Mouse (Mus musculus): Measurements from ENCODE around the gene Pfn3. TPM values are rescaled to one million over a fixed set of nuclear protein-coding genes. Genes with fewer than 3 reads are reported as not detected.

Gene Pfn3
- polyA plus RNA-seq, 1 experiment from 2014 or later = 1.5 TPM

- no peak overlapping the region for H3K4me2 ChIP-seq (replicated peaks)
- no peak overlapping the region for H3K4me3 ChIP-seq (replicated peaks; ENCODE audit: low read length)
- DNase-seq (ENCODE audit: low spot score) = no peak
- H3K27ac ChIP-seq = peak overlapping the region; percentile 64
- H3K36me3 ChIP-seq (replicated peaks; ENCODE audit: control insufficient read depth, insufficient read depth) = no peaks in the 10 kb centered on the region
- 51% methylated on average over 7 of the region's 7 CpGs for WGBS
- H3K27me3 ChIP-seq (ENCODE audit: control insufficient read depth, insufficient read depth, low read length) = no peaks in the 10 kb centered on the region; the same call in 1 of the 2 replicates
- H3K9ac ChIP-seq = no peak overlapping the region
- H3K9me3 ChIP-seq (ENCODE audit: control insufficient read depth, low read length) = no peaks in the 10 kb centered on the region
- no peak for ATAC-seq (ENCODE audit: low FRiP score)
- peaks cover 12% of the 10 kb centered on the region for H3K4me1 ChIP-seq (replicated peaks; ENCODE audit: control insufficient read depth, insufficient read depth, low read length)
These were observed 11.8 kb downstream of the Pfn3 start for GRCm38 (mm10) chr13:55403266-55403665.

GRCm38 (mm10) chr13:55400039-55400346 lies 15.0 kb downstream of the Pfn3 start:
- H3K9me3 ChIP-seq (ENCODE audit: control insufficient read depth, low read length) = no peaks in the 10 kb centered on the region
- ATAC-seq (ENCODE audit: low FRiP score) = no peak
- H3K9ac ChIP-seq = no peak overlapping the region
- no peak overlapping the region for H3K27ac ChIP-seq
- H3K36me3 ChIP-seq (replicated peaks; ENCODE audit: control insufficient read depth, insufficient read depth) = no peaks in the 10 kb centered on the region
- no peak overlapping the region for H3K4me2 ChIP-seq (replicated peaks)
- H3K4me3 ChIP-seq (replicated peaks; ENCODE audit: low read length) = no peak overlapping the region
- DNase-seq (ENCODE audit: low spot score) = no peak
- H3K27me3 ChIP-seq (ENCODE audit: control insufficient read depth, insufficient read depth, low read length) = no peaks in the 10 kb centered on the region; the same call in 1 of the 2 replicates
- 0 out of 2 replicates have a peak, but pooled peaks cover 5% of the 10 kb centered on the region for H3K4me1 ChIP-seq (replicated peaks; ENCODE audit: control insufficient read depth, insufficient read depth, low read length)
- 87% methylated on average over 1 of the region's 1 CpGs for WGBS

- WGBS = 64% methylated on average over 5 of the region's 5 CpGs
- no peak overlapping the region for H3K4me2 ChIP-seq (replicated peaks)
- no peak for ATAC-seq (ENCODE audit: low FRiP score)
These were observed 15.6 kb downstream of the Pfn3 start for GRCm38 (mm10) chr13:55399300-55400038.

GRCm38 (mm10) chr13:55398088-55398487 lies 16.9 kb downstream of the Pfn3 start, which contains the start of gene Slc34a1:
TSS of gene Slc34a1 (plus strand) at chr13:55398187.
- Histone ChIP-seq H3K36me3 (replicated peaks; ENCODE audit: control insufficient read depth, insufficient read depth) (no peaks in the 10 kb centered on the region), H3K4me3 (replicated peaks; ENCODE audit: low read length) (no peak within 1 kb of the TSS), H3K4me1 (replicated peaks; ENCODE audit: control insufficient read depth, insufficient read depth, low read length) (no peaks in the 10 kb centered on the region), H3K4me2 (replicated peaks) (no peak within 1 kb of the TSS), H3K9ac (no peak within 1 kb of the TSS), H3K27me3 (ENCODE audit: control insufficient read depth, insufficient read depth, low read length) (no peaks in the 10 kb centered on the region; the same call in 1 of the 2 replicates), H3K27ac (no peak within 1 kb of the TSS), H3K9me3 (ENCODE audit: control insufficient read depth, low read length) (no peaks in the 10 kb centered on the region)
- DNase-seq (ENCODE audit: low spot score) (no peak), ATAC-seq (ENCODE audit: low FRiP score) (no peak)
- 94% methylated on average over 1 of the region's 1 CpGs for WGBS

More at GRCm38 (mm10) chr13:55399300-55400038, 15.6 kb downstream of the Pfn3 start:
- Histone ChIP-seq H3K27ac (no peak overlapping the region), H3K27me3 (ENCODE audit: control insufficient read depth, insufficient read depth, low read length) (no peaks in the 10 kb centered on the region; the same call in 1 of the 2 replicates), H3K9ac (no peak overlapping the region), H3K36me3 (replicated peaks; ENCODE audit: control insufficient read depth, insufficient read depth) (no peaks in the 10 kb centered on the region), H3K9me3 (ENCODE audit: control insufficient read depth, low read length) (no peaks in the 10 kb centered on the region), H3K4me1 (replicated peaks; ENCODE audit: control insufficient read depth, insufficient read depth, low read length) (0 out of 2 replicates have a peak, but pooled peaks cover 5% of the 10 kb centered on the region), H3K4me3 (replicated peaks; ENCODE audit: low read length) (no peak overlapping the region)
- DNase-seq (ENCODE audit: low spot score) = no peak

GRCm38 (mm10) chr13:55392933-55393332 lies 22.1 kb downstream of the Pfn3 start:
- ATAC-seq (ENCODE audit: low FRiP score) = no peak

GRCm38 (mm10) chr13:55391626-55392029 lies 23.4 kb downstream of the Pfn3 start:
- Histone ChIP-seq H3K4me2 (replicated peaks) (no peak overlapping the region), H3K27me3 (ENCODE audit: control insufficient read depth, insufficient read depth, low read length) (no peaks in the 10 kb centered on the region; the same call in 1 of the 2 replicates), H3K9me3 (ENCODE audit: control insufficient read depth, low read length) (no peaks in the 10 kb centered on the region), H3K4me1 (replicated peaks; ENCODE audit: control insufficient read depth, insufficient read depth, low read length) (no peaks in the 10 kb centered on the region), H3K9ac (no peak overlapping the region), H3K4me3 (replicated peaks; ENCODE audit: low read length) (no peak overlapping the region), H3K27ac (no peak overlapping the region), H3K36me3 (replicated peaks; ENCODE audit: control insufficient read depth, insufficient read depth) (no peaks in the 10 kb centered on the region)
- ATAC-seq (ENCODE audit: low FRiP score) (no peak), DNase-seq (ENCODE audit: low spot score) (no peak)
- WGBS = 92% methylated on average over 1 of the region's 1 CpGs

More at GRCm38 (mm10) chr13:55392933-55393332, 22.1 kb downstream of the Pfn3 start:
- Histone ChIP-seq H3K9me3 (ENCODE audit: control insufficient read depth, low read length) (no peaks in the 10 kb centered on the region), H3K4me2 (replicated peaks) (no peak overlapping the region), H3K27ac (no peak overlapping the region), H3K27me3 (ENCODE audit: control insufficient read depth, insufficient read depth, low read length) (no peaks in the 10 kb centered on the region; the same call in 1 of the 2 replicates), H3K9ac (no peak overlapping the region), H3K4me1 (replicated peaks; ENCODE audit: control insufficient read depth, insufficient read depth, low read length) (no peaks in the 10 kb centered on the region), H3K4me3 (replicated peaks; ENCODE audit: low read length) (no peak overlapping the region), H3K36me3 (replicated peaks; ENCODE audit: control insufficient read depth, insufficient read depth) (no peaks in the 10 kb centered on the region)
- DNase-seq (ENCODE audit: low spot score) = no peak
- 81% methylated on average over 4 of the region's 4 CpGs for WGBS

GRCm38 (mm10) chr13:55390644-55391043 lies 24.4 kb downstream of the Pfn3 start:
- 82% methylated on average over 3 of the region's 3 CpGs for WGBS
- no peak overlapping the region for H3K4me2 ChIP-seq (replicated peaks)
- ATAC-seq (ENCODE audit: low FRiP score) = no peak

GRCm38 (mm10) chr13:55381790-55382189 lies 33.2 kb downstream of the Pfn3 start:
- Histone ChIP-seq H3K9ac (no peak overlapping the region), H3K4me1 (replicated peaks; ENCODE audit: control insufficient read depth, insufficient read depth, low read length) (no peaks in the 10 kb centered on the region), H3K9me3 (ENCODE audit: control insufficient read depth, low read length) (no peaks in the 10 kb centered on the region), H3K4me3 (replicated peaks; ENCODE audit: low read length) (no peak overlapping the region), H3K4me2 (replicated peaks) (no peak overlapping the region), H3K36me3 (replicated peaks; ENCODE audit: control insufficient read depth, insufficient read depth) (no peaks in the 10 kb centered on the region), H3K27me3 (ENCODE audit: control insufficient read depth, insufficient read depth, low read length) (peaks cover 51% of the 10 kb centered on the region), H3K27ac (no peak overlapping the region)
- WGBS = 81% methylated on average over 4 of the region's 4 CpGs
- no peak for DNase-seq (ENCODE audit: low spot score)
- ATAC-seq (ENCODE audit: low FRiP score) = no peak

More at GRCm38 (mm10) chr13:55390644-55391043, 24.4 kb downstream of the Pfn3 start:
- no peaks in the 10 kb centered on the region for H3K9me3 ChIP-seq (ENCODE audit: control insufficient read depth, low read length)
- no peaks in the 10 kb centered on the region for H3K27me3 ChIP-seq (ENCODE audit: control insufficient read depth, insufficient read depth, low read length)
- H3K27ac ChIP-seq = no peak overlapping the region
- H3K4me3 ChIP-seq (replicated peaks; ENCODE audit: low read length) = no peak overlapping the region
- H3K4me1 ChIP-seq (replicated peaks; ENCODE audit: control insufficient read depth, insufficient read depth, low read length) = no peaks in the 10 kb centered on the region
- no peaks in the 10 kb centered on the region for H3K36me3 ChIP-seq (replicated peaks; ENCODE audit: control insufficient read depth, insufficient read depth)
- no peak overlapping the region for H3K9ac ChIP-seq
- no peak for DNase-seq (ENCODE audit: low spot score)

GRCm38 (mm10) chr13:55378907-55379580 lies 36.0 kb downstream of the Pfn3 start:
- ATAC-seq (ENCODE audit: low FRiP score) = no peak

More at GRCm38 (mm10) chr13:55378907-55379580, 36.0 kb downstream of the Pfn3 start:
- DNase-seq (ENCODE audit: low spot score) = no peak
- H3K36me3 ChIP-seq (replicated peaks; ENCODE audit: control insufficient read depth, insufficient read depth) = no peaks in the 10 kb centered on the region
- H3K9ac ChIP-seq = no peak overlapping the region
- no peaks in the 10 kb centered on the region for H3K9me3 ChIP-seq (ENCODE audit: control insufficient read depth, low read length)
- H3K4me1 ChIP-seq (replicated peaks; ENCODE audit: control insufficient read depth, insufficient read depth, low read length) = no peaks in the 10 kb centered on the region
- H3K4me3 ChIP-seq (replicated peaks; ENCODE audit: low read length) = no peak overlapping the region
- H3K27ac ChIP-seq = no peak overlapping the region
- H3K27me3 ChIP-seq (ENCODE audit: control insufficient read depth, insufficient read depth, low read length) = peaks cover 51% of the 10 kb centered on the region
- H3K4me2 ChIP-seq (replicated peaks) = no peak overlapping the region
- WGBS = 7% methylated on average over 32 of the region's 32 CpGs
